15 mouse cellular contexts compared by ENCODE assay signal in the genomic region with DNA sequence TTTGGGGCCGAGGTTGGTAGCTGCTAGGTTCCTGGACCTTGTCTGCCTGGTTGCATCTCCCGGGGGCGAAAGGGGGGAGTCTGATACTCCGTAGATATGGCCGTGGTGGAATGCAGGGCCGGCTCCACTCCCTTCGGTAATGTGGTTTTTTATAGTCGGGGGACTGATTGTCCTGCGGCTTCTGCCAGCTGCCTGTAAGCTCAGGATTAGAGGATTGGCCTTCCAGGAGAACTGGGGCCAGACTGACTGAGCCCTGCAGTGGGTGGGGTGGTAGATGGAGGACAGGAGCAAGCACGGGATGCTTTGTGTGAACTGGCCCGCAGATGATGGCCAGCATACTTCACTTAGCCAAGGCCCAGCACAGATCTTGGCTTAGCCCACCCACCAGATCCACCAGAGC. TPM values are rescaled to one million over a fixed set of nuclear protein-coding genes. Genes with fewer than 3 reads are reported as not detected.
"Had no signal": no experiment of that assay in that cellular context is flagged by ENCODE, and none has a peak within 500 bp of the region (broad histone marks: within the 10 kb centered on the region; RNA-seq: fewer than 3 reads in every experiment).

No protein-coding gene starts in this region.

- H3K9ac ChIP-seq: limb, embryonic 12.5 days; liver, embryonic 13.5 days; liver, postnatal 0 days; lung, embryonic 15.5 days; midbrain, embryonic 12.5 days had no signal

- H3K27me3 ChIP-seq: liver, embryonic 13.5 days; lung, embryonic 15.5 days had no signal

- H3K9me3 ChIP-seq: limb, embryonic 12.5 days; liver, embryonic 13.5 days; lung, embryonic 15.5 days; megakaryocyte, embryonic 14.5 days; midbrain, embryonic 12.5 days had no signal

- DNase-seq: kidney, postnatal 10 days; kidney, postnatal 4 days; liver; liver, embryonic 13.5 days; liver, postnatal 0 days; lung, postnatal 14 days; right cerebral cortex, postnatal 14 days; thymus, adult 18-20 months; thymus, postnatal 14 days had no signal

- H3K36me3 ChIP-seq: limb, embryonic 12.5 days; liver, embryonic 13.5 days; lung, embryonic 15.5 days; midbrain, embryonic 12.5 days had no signal

- H3K4me3 ChIP-seq: layer of hippocampus, adult 2 months; limb, embryonic 12.5 days; liver, embryonic 13.5 days; lung, embryonic 15.5 days; megakaryocyte, embryonic 14.5 days; midbrain, embryonic 12.5 days had no signal

- H3K4me1 ChIP-seq: limb, embryonic 12.5 days; liver, embryonic 13.5 days; lung, embryonic 15.5 days had no signal

- H3K27ac ChIP-seq: layer of hippocampus, adult 2 months; limb, embryonic 12.5 days; liver, embryonic 13.5 days; lung, embryonic 15.5 days; macrophage; midbrain, embryonic 12.5 days had no signal

RNA-seq across cellular contexts. Expression of a gene that starts 31.9 kb away (rescaled TPM):
- polyA plus RNA-seq: macrophage had no signal
